Mouse (Mus musculus) layer of hippocampus, adult 2 months (tissue): ENCODE results near the gene Gm5565. TPM values are rescaled to one million over a fixed set of nuclear protein-coding genes. Genes with fewer than 3 reads are reported as not detected.

Experiments used
- DNase-seq, 2 experiments: peaks; one replicate each; pipeline ENCODE4 v3.0.0; 2022; ENCODE audit warnings: low spot score in 2 of 2
- H3K27ac ChIP-seq: fragments of 200-600 bp; 2 replicates; pipeline ENCODE4 v1.8.1; 2022
- H3K4me3 ChIP-seq: fragments of 200-600 bp; 2 replicates; pipeline ENCODE4 v1.8.1; 2022; ENCODE audit warnings: mild to moderate bottlenecking
- CTCF ChIP-seq: fragments of 200-600 bp; conservative IDR thresholded peaks from 2 replicates; pipeline ENCODE4 v1.8.1; 2022; ENCODE audit warnings: antibody characterized with exemption, mild to moderate bottlenecking, moderate library complexity
- total RNA-seq, 2 experiments: library from RNA; stranded (reverse); gene quantifications; 2 replicates each; pipeline ENCODE4 v1.2.3; 2021

Gm5565 gene
- total RNA-seq, 2 experiments from 2014 or later, result not detected

- no peak for TF ChIP-seq CTCF
- DNase-seq, result no peak
- H3K27ac ChIP-seq, result no peak overlapping the region
- no peak overlapping the region for H3K4me3 ChIP-seq
These were observed 9.9 kb downstream of the Gm5565 start for GRCm38 (mm10) chr5:146150454-146150853.

DNA sequence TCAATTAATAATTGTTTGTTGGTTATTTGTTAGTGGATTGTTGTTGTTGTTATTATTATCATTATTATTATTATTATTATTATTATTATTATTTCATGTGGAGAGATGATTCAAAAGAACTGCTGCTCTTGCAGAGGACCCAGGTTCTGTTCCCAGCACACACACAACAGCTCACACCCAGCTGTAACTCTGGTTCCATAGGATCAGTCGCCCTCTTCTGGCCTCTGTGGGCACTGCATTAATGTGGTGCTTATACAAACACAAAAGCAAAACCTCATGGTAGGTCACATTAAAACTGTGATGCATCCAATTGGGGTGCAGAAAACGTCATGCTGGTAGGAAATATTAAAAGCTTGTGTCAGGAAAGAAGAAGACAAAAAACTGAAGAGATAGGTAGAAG lies 12.4 kb downstream of the Gm5565 start:
- Histone ChIP-seq H3K27ac (no peak overlapping the region), H3K4me3 (no peak overlapping the region)
- DNase-seq, result no peak
- peak; percentile 16; the same call in 1 of the 2 replicates for TF ChIP-seq CTCF

Other genes starting within 250 kb of the Gm5565 start
- gene Cyp3a25, start 150.9 kb downstream of the Gm5565 start, total RNA-seq, result not detected
- not detected for gene Cyp3a59, start 81.3 kb downstream of the Gm5565 start, total RNA-seq
- gene Gm6309, start 10.2 kb upstream of the Gm5565 start, total RNA-seq, result not detected
- 1 to 10 TPM; 1.2 to 1.6 TPM for gene 1700001J03Rik, start 24.8 kb upstream of the Gm5565 start, total RNA-seq
- gene Rnf6, start 61.0 kb upstream of the Gm5565 start, total RNA-seq, result 10 to 100 TPM; 64.6 to 70.8 TPM
- 10 to 100 TPM; 40.7 to 44.5 TPM for gene Cdk8, start 70.7 kb upstream of the Gm5565 start, total RNA-seq
- 100 to 1,000 TPM; 103 to 107 TPM for gene Wasf3, start 224.4 kb upstream of the Gm5565 start, total RNA-seq